Mouse (Mus musculus) kidney, embryonic 16.5 days (tissue): Measurements from ENCODE around the gene C2cd5. TPM values are rescaled to one million over a fixed set of nuclear protein-coding genes. Genes with fewer than 3 reads are reported as not detected.
A peak's percentile ranks its signal among the peaks of the same experiment; 100 is the strongest.

Source experiments
- ATAC-seq: fragments of 200-750 bp; cut with Nextera tagmentation; 2 replicates; pipeline ENCODE4 v1.8.0; 2017; ENCODE audit warnings: moderate TSS enrichment; ENCODE audit not compliant: low FRiP score, low TSS enrichment
- H3K27ac ChIP-seq: fragments of 300-500 bp; sonication (generic); 2 replicates; pipeline ENCODE4 v1.5.1; 2014; ENCODE audit warnings: low read length
- H3K27me3 ChIP-seq: fragments of 300-500 bp; sonication (generic); 2 replicates; pipeline ENCODE4 v1.6.1; 2014; ENCODE audit warnings: low read length, control low read depth, mixed read lengths; ENCODE audit not compliant: insufficient read depth
- H3K36me3 ChIP-seq: fragments of 300-500 bp; sonication (generic); 2 replicates; pipeline ENCODE4 v1.6.1; 2014; ENCODE audit warnings: low read length, control low read depth, mixed read lengths; ENCODE audit not compliant: insufficient read depth
- H3K4me1 ChIP-seq: fragments of 300-500 bp; sonication (generic); 2 replicates; pipeline ENCODE4 v1.6.1; 2014; ENCODE audit warnings: low read length, control low read depth, mixed read lengths; ENCODE audit not compliant: insufficient read depth
- H3K4me2 ChIP-seq: fragments of 300-500 bp; sonication (generic); replicated peaks from 2 replicates; pipeline ENCODE4 v1.6.1; 2014; ENCODE audit warnings: low read depth, low read length
- H3K4me3 ChIP-seq: fragments of 300-500 bp; sonication (generic); 2 replicates; pipeline ENCODE4 v1.5.1; 2014; ENCODE audit warnings: mild to moderate bottlenecking, low read length
- H3K9ac ChIP-seq: fragments of 300-500 bp; sonication (generic); replicated peaks from 2 replicates; pipeline ENCODE4 v1.6.1; 2014; ENCODE audit warnings: low read length
- H3K9me3 ChIP-seq: fragments of 300-500 bp; sonication (generic); 2 replicates; pipeline ENCODE4 v1.6.1; 2016; ENCODE audit warnings: low read length, control low read depth
- WGBS: fragments of 180-500 bp; shearing (Covaris S2); extraction: QIAGEN DNeasy Blood & Tissue Kit; methylation state at CpG from one replicate; pipeline ENCODE4 v1.1.7; 2014; 5-methylcytosine and 5-hydroxymethylcytosine counted together
- polyA plus RNA-seq: library from polyadenylated mRNA; unstranded; fragments of >200 nt; fragmentation: Nextera tagmentation; extraction: Ambion mirVana; gene quantifications from 2 replicates; pipeline ENCODE4 v1.2.1, GENCODE M21; 2015

Gene C2cd5
- polyA plus RNA-seq, 1 experiment from 2014 or later: 35.3 TPM

DNA sequence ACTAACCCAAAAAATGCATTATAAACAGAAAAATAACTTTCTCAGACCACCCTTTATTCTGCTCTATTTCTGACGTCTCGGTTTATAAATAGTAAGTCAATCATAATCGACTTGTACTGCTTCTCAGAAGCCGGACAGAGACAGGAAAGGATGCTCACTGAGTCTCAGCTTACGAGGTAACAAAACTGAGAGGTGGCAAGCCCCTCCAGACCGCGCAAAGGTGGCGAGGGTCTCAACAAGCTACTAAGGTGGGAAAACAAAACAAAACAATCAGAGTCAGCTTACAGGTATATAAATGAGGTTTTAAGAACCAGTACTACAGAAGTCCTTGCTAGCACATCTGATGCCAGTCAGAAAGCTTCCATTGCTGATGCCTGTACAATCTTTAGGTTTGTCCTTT lies 30.3 kb downstream of the C2cd5 start:
- Histone ChIP-seq H3K4me1 (no peaks in the 10 kb centered on the region), H3K9ac (no peak overlapping the region), H3K36me3 (peaks cover 12% of the 10 kb centered on the region), H3K27me3 (no peaks in the 10 kb centered on the region), H3K9me3 (no peaks in the 10 kb centered on the region), H3K4me3 (no peak overlapping the region), H3K4me2 (no peak overlapping the region), H3K27ac (no peak overlapping the region)
- 86% methylated on average over 8 of the region's 8 CpGs for WGBS
- ATAC-seq: no peak

DNA sequence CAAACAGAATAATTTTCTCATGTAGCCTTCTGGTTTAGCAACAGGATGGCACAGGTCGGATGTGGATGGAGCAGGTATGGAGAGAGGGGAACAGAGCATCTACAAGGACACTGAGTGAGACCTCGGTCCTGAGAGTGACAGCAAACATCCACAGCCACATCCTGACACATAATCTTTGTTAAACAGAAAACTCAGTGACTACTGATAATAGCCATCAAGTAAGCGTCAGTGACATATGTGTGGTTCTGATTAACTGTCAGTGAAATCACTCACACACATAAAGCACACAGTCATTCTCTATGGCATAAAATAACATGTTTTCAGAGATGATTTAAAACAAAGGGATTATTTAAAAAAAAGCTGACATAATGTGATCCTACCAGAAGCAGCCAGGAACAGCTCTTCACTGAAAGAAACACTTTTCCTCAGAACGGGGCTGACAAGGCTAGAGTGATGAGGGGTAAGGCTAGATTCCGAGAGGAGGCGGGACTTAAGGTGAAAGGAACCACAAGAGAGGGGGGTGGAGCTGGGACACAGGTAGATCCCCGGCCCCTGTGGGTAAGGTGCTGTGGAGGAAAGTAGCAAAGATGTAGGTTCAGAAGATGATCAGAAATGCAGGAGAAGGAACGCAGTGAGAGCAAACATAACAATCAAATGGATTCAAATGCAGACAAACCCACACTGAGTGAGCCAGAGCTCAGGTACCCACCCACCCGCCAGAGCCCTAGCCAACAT lies 31.6 kb downstream of the C2cd5 start:
- Histone ChIP-seq H3K27me3 (no peaks in the 10 kb centered on the region), H3K9me3 (no peaks in the 10 kb centered on the region), H3K27ac (no peak overlapping the region), H3K4me2 (no peak overlapping the region), H3K4me1 (no peaks in the 10 kb centered on the region), H3K4me3 (no peak overlapping the region), H3K9ac (no peak overlapping the region), H3K36me3 (peaks cover 10% of the 10 kb centered on the region)
- WGBS: 83% methylated on average over 9 of the region's 9 CpGs
- no peak for ATAC-seq

DNA sequence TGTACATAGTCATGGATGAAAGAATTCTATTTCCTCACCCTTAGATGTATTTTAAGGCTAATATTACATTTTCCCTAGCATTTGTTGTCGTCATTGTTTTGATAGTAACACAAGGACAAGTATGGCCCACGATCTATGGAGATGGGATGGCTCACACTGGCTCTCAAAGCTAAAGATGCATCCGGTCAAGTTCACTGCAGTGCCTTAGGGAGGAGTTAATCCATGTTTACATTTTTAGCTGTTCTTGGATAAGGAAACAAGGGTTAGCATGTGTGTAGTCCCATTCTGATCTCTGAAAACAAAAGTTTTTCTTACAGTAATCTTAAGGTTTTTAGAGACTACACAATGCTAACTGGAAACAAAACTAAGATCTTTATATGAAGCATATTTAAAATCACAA lies 32.3 kb downstream of the C2cd5 start:
- Histone ChIP-seq H3K4me2 (no peak overlapping the region), H3K36me3 (peaks cover 6% of the 10 kb centered on the region; the same call in 1 of the 2 replicates), H3K9ac (no peak overlapping the region), H3K4me3 (no peak overlapping the region), H3K9me3 (no peaks in the 10 kb centered on the region), H3K4me1 (no peaks in the 10 kb centered on the region), H3K27ac (no peak overlapping the region), H3K27me3 (no peaks in the 10 kb centered on the region)
- no peak for ATAC-seq
- 50% methylated on average over 3 of the region's 3 CpGs for WGBS

DNA sequence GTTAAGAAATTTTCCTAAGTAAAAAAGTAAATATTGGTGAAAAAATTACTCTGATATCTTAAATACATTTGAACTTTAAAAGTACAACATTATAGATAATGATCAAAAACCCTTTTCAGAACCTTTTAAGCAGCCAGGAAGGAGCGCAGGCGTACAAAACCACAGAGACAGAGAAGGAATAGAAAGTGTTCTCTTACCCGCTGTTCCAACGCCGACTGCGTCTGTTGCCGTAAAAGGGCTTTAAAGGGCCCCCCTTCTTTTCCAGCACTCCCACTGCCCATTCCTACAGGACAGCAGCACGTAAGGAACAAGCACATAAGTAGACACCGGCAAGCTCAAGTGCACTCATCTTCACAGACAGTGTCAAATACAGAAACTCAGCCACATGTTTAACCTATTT lies 33.1 kb downstream of the C2cd5 start:
- Histone ChIP-seq H3K4me3 (no peak overlapping the region), H3K9ac (no peak overlapping the region), H3K27me3 (no peaks in the 10 kb centered on the region), H3K9me3 (no peaks in the 10 kb centered on the region), H3K27ac (no peak overlapping the region), H3K36me3 (peaks cover 6% of the 10 kb centered on the region; the same call in 1 of the 2 replicates), H3K4me2 (no peak overlapping the region), H3K4me1 (no peaks in the 10 kb centered on the region)
- no peak for ATAC-seq
- 74% methylated on average over 9 of the region's 9 CpGs for WGBS

DNA sequence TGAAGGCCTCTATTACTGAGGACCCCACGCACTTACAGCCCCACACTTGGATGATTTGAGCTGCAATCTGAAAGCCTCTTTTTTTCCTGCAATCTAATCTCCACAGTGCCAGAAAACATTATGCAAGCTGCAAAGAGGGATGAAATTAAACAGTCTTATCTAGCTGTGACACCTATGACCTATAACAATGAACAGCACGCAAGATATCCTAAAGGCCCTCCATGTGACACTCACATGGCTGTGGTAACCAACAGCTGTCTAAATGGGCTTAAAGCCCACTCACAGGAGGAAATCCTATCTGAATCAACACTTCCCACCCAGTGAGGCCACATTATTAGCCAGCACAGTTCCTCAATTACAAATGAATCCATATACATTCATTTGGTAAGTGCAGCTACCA lies 35.9 kb downstream of the C2cd5 start:
- H3K36me3 ChIP-seq: peaks cover 3% of the 10 kb centered on the region; the same call in 1 of the 2 replicates
- H3K27me3 ChIP-seq: no peaks in the 10 kb centered on the region
- no peak for ATAC-seq
- WGBS: 85% methylated on average over 2 of the region's 2 CpGs
- H3K9ac ChIP-seq: no peak overlapping the region
- H3K9me3 ChIP-seq: no peaks in the 10 kb centered on the region
- no peak overlapping the region for H3K27ac ChIP-seq
- H3K4me2 ChIP-seq: no peak overlapping the region
- H3K4me3 ChIP-seq: no peak overlapping the region
- no peaks in the 10 kb centered on the region for H3K4me1 ChIP-seq

DNA sequence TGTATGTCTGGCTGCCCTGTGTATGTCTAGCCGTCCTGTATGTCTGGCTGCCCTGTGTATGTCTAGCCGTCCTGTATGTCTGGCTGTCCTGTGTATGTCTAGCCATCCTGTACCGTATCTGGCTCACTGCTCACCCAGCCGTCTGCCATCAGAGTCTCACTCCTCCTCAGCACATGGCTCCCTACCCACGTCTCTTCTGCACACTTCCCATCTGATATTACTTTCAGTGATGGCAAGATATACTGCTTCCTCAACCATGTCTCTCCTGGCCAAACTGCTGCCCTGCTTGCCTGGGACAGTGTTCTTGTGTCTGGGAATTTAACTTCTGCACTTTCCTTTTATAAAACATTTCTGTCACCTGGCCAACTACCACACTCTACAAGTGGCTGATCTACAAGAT lies 42.3 kb downstream of the C2cd5 start:
- no peak overlapping the region for H3K4me2 ChIP-seq
- H3K36me3 ChIP-seq: peaks cover 9% of the 10 kb centered on the region
- no peaks in the 10 kb centered on the region for H3K4me1 ChIP-seq
- no peak overlapping the region for H3K27ac ChIP-seq
- no peaks in the 10 kb centered on the region for H3K27me3 ChIP-seq
- no peaks in the 10 kb centered on the region for H3K9me3 ChIP-seq
- no peak overlapping the region for H3K9ac ChIP-seq
- 68% methylated on average over 5 of the region's 5 CpGs for WGBS
- H3K4me3 ChIP-seq: no peak overlapping the region
- ATAC-seq: no peak

DNA sequence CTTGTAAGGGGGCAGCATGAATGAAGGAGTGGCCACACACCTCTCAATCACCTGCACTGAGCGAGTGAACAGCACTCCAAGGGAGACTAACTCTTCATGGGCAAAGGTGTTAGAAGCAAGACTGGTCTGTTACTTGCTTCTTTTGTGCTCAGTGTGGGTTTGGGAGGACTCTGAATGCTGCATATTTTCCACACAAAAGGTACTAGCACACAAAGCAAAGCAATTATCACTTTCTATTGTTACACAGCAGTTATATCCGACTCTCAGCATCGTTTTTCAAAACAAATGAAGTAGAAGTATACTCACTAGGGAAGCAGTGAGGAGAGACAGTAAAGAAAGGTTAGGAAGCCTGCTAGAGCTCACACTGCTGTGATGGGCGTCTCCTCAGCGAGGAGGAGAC lies 48.4 kb downstream of the C2cd5 start:
- Histone ChIP-seq H3K4me3 (no peak overlapping the region), H3K4me2 (no peak overlapping the region), H3K27me3 (no peaks in the 10 kb centered on the region), H3K36me3 (peaks cover 20% of the 10 kb centered on the region), H3K4me1 (no peaks in the 10 kb centered on the region), H3K9ac (no peak overlapping the region), H3K9me3 (no peaks in the 10 kb centered on the region), H3K27ac (no peak overlapping the region)
- ATAC-seq: no peak
- WGBS: 86% methylated on average over 5 of the region's 5 CpGs

DNA sequence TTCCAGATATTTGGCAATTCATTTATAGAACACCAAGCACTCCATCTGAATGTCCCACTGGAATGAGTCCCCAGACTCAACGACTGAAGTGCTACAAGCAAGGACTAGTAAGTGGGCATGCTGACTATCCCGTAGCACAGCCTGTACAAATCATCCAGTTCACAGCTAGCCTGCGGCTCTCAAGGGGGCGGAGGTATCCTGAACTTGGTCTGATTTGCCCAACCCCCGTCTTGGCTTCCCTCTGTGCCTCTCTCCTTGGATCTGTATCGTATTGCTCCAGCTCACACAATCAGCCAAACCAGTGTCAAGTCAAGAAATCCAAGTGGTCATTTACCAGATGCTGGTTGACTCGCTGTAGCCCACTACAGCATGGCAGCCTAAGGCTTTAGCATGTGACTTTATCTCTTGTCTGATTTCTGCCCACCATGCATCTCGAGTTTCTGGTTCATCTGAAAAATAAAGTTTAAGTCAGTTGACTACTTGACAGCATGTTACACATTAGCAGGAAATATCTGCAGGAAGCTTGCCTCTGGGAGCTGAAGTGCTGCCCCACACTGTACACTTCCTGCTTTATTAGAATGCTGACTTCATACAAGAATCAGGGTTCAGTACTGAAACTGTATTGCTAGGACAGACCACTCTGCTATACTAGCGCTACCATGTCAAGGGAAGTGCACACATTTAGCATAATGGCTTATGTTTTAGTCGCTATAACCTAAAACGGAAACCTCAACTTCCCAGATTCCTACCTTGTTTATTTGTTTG lies 50.0 kb downstream of the C2cd5 start:
- no peak overlapping the region for H3K4me3 ChIP-seq
- peak; percentile 67; the same call in 1 of the 2 replicates for ATAC-seq

DNA sequence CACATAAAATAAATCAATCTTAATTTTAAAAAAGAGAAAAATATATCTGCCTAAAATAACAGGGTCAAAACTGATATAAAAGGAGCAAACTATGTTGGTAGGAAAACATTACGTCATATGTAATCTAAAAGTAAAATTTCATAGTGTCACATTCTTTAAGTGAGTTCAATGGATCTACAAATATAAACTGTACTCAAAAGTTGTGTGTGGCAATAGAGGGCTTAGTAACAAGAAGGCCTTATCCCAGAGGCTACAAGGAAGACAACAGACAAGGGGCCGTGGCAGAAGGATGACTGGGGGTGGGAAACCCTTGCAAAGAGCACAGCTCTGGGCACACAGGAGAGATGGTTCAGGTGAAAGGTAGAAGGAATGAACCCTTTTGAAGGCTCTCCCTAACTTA lies 50.8 kb downstream of the C2cd5 start:
- Histone ChIP-seq H3K4me3 (no peak overlapping the region), H3K9me3 (no peaks in the 10 kb centered on the region), H3K27me3 (no peaks in the 10 kb centered on the region), H3K27ac (no peak overlapping the region), H3K4me1 (no peaks in the 10 kb centered on the region), H3K4me2 (no peak overlapping the region), H3K36me3 (peaks cover 12% of the 10 kb centered on the region; the same call in 1 of the 2 replicates), H3K9ac (no peak overlapping the region)
- no peak for ATAC-seq
- 91% methylated on average over 2 of the region's 2 CpGs for WGBS

More for the DNA sequence above, 50.0 kb downstream of the C2cd5 start:
- Histone ChIP-seq H3K36me3 (peaks cover 14% of the 10 kb centered on the region; the same call in 1 of the 2 replicates), H3K9ac (no peak overlapping the region), H3K27me3 (no peaks in the 10 kb centered on the region), H3K4me2 (no peak overlapping the region), H3K9me3 (no peaks in the 10 kb centered on the region), H3K4me1 (no peaks in the 10 kb centered on the region), H3K27ac (peak overlapping the region; percentile 50; the same call in 1 of the 2 replicates)
- WGBS: 72% methylated on average over 11 of the region's 11 CpGs
